Mouse (Mus musculus) liver, embryonic 15.5 days (tissue): ENCODE measurements around the gene Slc16a10. TPM values are rescaled to one million over a fixed set of nuclear protein-coding genes. Genes with fewer than 3 reads are reported as not detected.

Experiments
- ATAC-seq: fragments of 200-750 bp; cut with Nextera tagmentation; 2 replicates; pipeline ENCODE4 v1.8.0; 2017; ENCODE audit warnings: moderate number of reproducible peaks, mild to moderate bottlenecking, moderate library complexity; ENCODE audit not compliant: insufficient read depth
- H3K27ac ChIP-seq: fragments of 300-500 bp; sonication (generic); replicated peaks from 2 replicates; pipeline ENCODE4 v1.5.1; 2015; ENCODE audit warnings: mild to moderate bottlenecking, inconsistent platforms
- H3K27me3 ChIP-seq: fragments of 300-500 bp; sonication (generic); 2 replicates; pipeline ENCODE4 v1.6.1; 2015; ENCODE audit warnings: mild to moderate bottlenecking, inconsistent platforms
- H3K36me3 ChIP-seq: fragments of 300-500 bp; sonication (generic); replicated peaks from 2 replicates; pipeline ENCODE4 v1.6.1; 2015; ENCODE audit warnings: moderate library complexity, mild to moderate bottlenecking, inconsistent platforms
- H3K4me1 ChIP-seq: fragments of 300-500 bp; sonication (generic); replicated peaks from 2 replicates; pipeline ENCODE4 v1.6.1; 2015; ENCODE audit warnings: inconsistent platforms
- H3K4me2 ChIP-seq: fragments of 300-500 bp; sonication (generic); 2 replicates; pipeline ENCODE4 v1.6.1; 2015; ENCODE audit warnings: moderate library complexity, mild to moderate bottlenecking, inconsistent platforms
- H3K4me3 ChIP-seq: fragments of 300-500 bp; sonication (generic); replicated peaks from 2 replicates; pipeline ENCODE4 v1.5.1; 2015; ENCODE audit warnings: mild to moderate bottlenecking, inconsistent platforms
- H3K9ac ChIP-seq: fragments of 300-500 bp; sonication (generic); 2 replicates; pipeline ENCODE4 v1.6.1; 2015; ENCODE audit warnings: moderate library complexity, mild to moderate bottlenecking, inconsistent platforms
- H3K9me3 ChIP-seq: fragments of 300-500 bp; sonication (generic); replicated peaks from 2 replicates; pipeline ENCODE4 v1.6.1; 2016; ENCODE audit warnings: inconsistent platforms
- WGBS: fragments of 180-500 bp; shearing (Covaris S2); methylation state at CpG from one replicate; pipeline ENCODE4 v1.1.7; 2015; ENCODE audit warnings: mixed read lengths; ENCODE audit not compliant: insufficient replicate concordance; 5-methylcytosine and 5-hydroxymethylcytosine counted together
- polyA plus RNA-seq: library from polyadenylated mRNA; unstranded; fragments of >200 nt; fragmentation: Nextera tagmentation; extraction: Ambion mirVana; gene quantifications from 2 replicates; pipeline ENCODE4 v1.2.1, GENCODE M21; 2015

Gene Slc16a10
- 79.2 and 87.6 TPM in 2 replicates for polyA plus RNA-seq

- peak within 1 kb of the TSS; percentile 91 for H3K27ac ChIP-seq
- ATAC-seq: peak; percentile 96
Measured at GRCm38 (mm10) chr10:40141864-40142523, at the start of gene Slc16a10. Gene Slc16a10, minus strand, starts transcription at chr10:40142258.

DNA sequence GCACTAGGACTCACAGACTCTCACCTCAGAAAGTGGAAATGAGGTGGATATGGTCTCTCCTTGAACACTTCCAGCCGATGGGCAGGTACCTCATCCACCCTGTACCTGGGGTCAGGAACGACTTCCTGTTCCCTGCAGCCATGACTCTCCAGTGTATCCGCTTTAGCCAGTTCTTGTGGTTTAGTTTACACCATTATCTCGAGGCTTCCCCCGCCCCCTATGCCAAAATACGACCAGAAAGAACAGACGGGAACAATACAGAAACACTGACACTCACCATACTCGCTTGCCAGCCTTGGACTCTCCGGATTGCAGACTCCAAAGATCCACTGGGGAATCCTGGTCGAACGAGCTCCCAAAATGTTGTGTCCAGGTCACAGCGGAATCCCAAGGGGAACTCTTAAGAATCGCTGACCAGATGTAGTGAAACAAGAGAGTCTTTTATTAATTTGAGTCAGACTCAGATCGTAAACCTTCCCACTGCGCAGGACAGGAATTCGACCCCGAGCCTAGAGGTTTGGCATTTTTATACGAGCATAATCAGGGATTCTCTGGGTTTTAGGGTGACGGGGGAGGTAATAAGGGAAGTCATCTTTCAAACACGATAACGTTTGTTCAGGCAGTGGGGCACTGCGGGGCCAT is 49.4 kb upstream of the Slc16a10 start:
- Histone ChIP-seq H3K9ac (peak overlapping the region; percentile 15; the same call in 1 of the 2 replicates), H3K4me1 (peaks cover 30% of the 10 kb centered on the region), H3K27ac (no peak overlapping the region), H3K27me3 (peaks cover 61% of the 10 kb centered on the region), H3K36me3 (no peaks in the 10 kb centered on the region), H3K9me3 (no peaks in the 10 kb centered on the region), H3K4me3 (peak overlapping the region; percentile 30), H3K4me2 (peak overlapping the region; percentile 60)
- WGBS: 17% methylated on average over 22 of the region's 22 CpGs
- no peak for ATAC-seq

More at GRCm38 (mm10) chr10:40141864-40142523, at the start of gene Slc16a10:
- peak within 1 kb of the TSS; percentile 75 for H3K4me2 ChIP-seq
- no peaks in the 10 kb centered on the region for H3K9me3 ChIP-seq
- peaks cover 25% of the 10 kb centered on the region for H3K36me3 ChIP-seq
- WGBS: under 1% methylated on average over 74 of the region's 76 CpGs
- peak within 1 kb of the TSS; percentile 87 for H3K4me3 ChIP-seq
- H3K4me1 ChIP-seq: peaks cover 69% of the 10 kb centered on the region
- peak within 1 kb of the TSS; percentile 95 for H3K9ac ChIP-seq
- H3K27me3 ChIP-seq: no peaks in the 10 kb centered on the region

DNA sequence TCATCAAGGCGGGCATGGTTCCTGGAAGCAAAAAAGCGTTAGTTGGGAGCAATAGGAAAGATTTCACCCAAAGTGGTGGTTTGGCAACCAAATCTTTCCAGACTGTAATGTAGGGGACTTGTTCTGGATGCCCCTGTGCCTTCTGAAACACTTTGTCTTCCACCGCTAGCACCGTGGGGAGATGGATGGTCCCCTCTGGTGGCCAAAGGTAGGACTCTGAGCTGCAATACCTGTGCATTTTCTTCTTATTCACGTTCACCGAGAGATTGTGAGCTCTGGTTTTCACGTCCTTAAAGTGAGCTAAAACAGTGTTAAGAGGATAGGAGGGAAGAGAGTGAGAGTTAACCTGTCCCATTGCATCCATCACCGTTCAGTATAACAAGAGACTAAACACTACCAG is 48.8 kb upstream of the Slc16a10 start:
- WGBS: 37% methylated on average over 8 of the region's 8 CpGs
- no peak overlapping the region for H3K27ac ChIP-seq
- no peak overlapping the region for H3K4me3 ChIP-seq
- peak overlapping the region; percentile 60 for H3K4me2 ChIP-seq
- H3K27me3 ChIP-seq: peaks cover 61% of the 10 kb centered on the region
- no peaks in the 10 kb centered on the region for H3K9me3 ChIP-seq
- no peak for ATAC-seq
- peaks cover 30% of the 10 kb centered on the region for H3K4me1 ChIP-seq
- H3K36me3 ChIP-seq: no peaks in the 10 kb centered on the region
- no peak overlapping the region for H3K9ac ChIP-seq

DNA sequence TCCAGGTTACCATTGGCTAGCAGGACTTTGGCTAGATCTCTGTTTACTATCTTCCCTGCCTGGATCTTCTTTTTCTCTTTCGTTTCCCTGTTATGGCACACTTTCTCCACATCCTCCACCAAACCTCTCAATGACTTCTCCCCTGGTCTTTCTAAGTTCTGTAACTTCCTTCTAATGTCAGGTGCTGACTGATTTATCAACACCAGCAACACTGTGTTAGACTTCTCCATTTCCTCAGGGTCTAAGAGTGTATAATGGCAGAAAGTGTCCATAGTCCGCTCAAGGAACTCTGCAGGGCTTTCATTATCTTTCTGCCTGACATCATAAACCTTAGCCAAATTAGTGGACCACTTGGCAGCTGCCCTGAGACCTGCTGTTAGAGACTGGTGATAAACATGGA is 47.6 kb upstream of the Slc16a10 start:
- no peak for ATAC-seq
- H3K9me3 ChIP-seq: no peaks in the 10 kb centered on the region
- no peak overlapping the region for H3K27ac ChIP-seq
- H3K9ac ChIP-seq: no peak overlapping the region
- peaks cover 65% of the 10 kb centered on the region for H3K27me3 ChIP-seq
- no peaks in the 10 kb centered on the region for H3K36me3 ChIP-seq
- 23% methylated on average over 2 of the region's 2 CpGs for WGBS
- peaks cover 30% of the 10 kb centered on the region for H3K4me1 ChIP-seq
- H3K4me3 ChIP-seq: no peak overlapping the region
- no peak overlapping the region for H3K4me2 ChIP-seq

GRCm38 (mm10) chr10:40188831-40189230 is 46.8 kb upstream of the Slc16a10 start:
- H3K9ac ChIP-seq: no peak overlapping the region
- ATAC-seq: no peak
- H3K9me3 ChIP-seq: no peaks in the 10 kb centered on the region
- no peak overlapping the region for H3K4me3 ChIP-seq
- H3K4me1 ChIP-seq: peaks cover 30% of the 10 kb centered on the region
- H3K4me2 ChIP-seq: no peak overlapping the region
- peaks cover 63% of the 10 kb centered on the region for H3K27me3 ChIP-seq
- H3K27ac ChIP-seq: no peak overlapping the region
- WGBS: 58% methylated on average over 3 of the region's 3 CpGs
- no peaks in the 10 kb centered on the region for H3K36me3 ChIP-seq

DNA sequence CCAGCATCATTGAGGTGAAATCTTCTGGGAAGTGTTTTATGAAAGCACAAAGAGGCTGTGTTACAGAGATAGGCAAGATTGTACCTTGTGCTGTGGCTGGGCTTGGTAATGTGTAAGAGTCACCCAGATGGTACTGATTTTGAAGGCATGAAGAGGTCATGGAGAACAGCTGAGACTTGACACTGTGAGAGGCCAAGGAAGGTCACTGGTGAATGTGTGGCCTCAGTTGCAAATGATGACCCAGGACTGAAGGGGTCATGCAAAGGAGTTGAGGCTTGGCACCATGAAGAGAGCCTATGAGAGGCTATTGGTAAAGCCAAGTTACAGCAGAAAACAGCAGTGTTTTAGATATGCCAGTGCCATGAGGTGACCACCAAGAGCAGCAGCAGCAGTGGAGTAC is 43.9 kb upstream of the Slc16a10 start:
- Histone ChIP-seq H3K4me3 (no peak overlapping the region), H3K36me3 (no peaks in the 10 kb centered on the region), H3K9ac (no peak overlapping the region), H3K27me3 (peaks cover 38% of the 10 kb centered on the region), H3K4me2 (no peak overlapping the region), H3K27ac (no peak overlapping the region), H3K9me3 (no peaks in the 10 kb centered on the region), H3K4me1 (peaks cover 12% of the 10 kb centered on the region)
- ATAC-seq: no peak

DNA sequence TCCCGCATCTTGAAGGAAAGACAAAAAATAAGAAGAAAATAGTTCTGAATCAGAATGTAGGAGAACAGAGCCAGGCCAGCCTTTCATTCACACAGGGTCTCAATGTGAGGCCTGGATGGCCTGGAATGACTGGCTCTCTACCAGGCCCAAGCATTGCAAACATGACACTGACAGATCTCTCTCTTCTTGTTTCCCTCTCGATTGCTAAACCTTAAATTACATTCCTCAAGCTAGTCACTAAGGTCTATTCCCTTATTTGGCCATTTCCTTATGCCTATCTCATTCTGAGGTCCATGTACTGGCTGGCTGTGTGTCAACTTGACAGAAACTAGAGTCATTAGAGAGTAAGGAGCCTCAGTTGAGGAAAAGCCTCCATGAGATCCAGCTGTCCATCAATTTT is 38.0 kb upstream of the Slc16a10 start:
- Histone ChIP-seq H3K4me3 (no peak overlapping the region), H3K4me1 (peaks cover 8% of the 10 kb centered on the region; the same call in 1 of the 2 replicates), H3K36me3 (no peaks in the 10 kb centered on the region), H3K27ac (no peak overlapping the region), H3K9ac (no peak overlapping the region), H3K9me3 (no peaks in the 10 kb centered on the region), H3K4me2 (no peak overlapping the region), H3K27me3 (peaks cover 4% of the 10 kb centered on the region; the same call in 1 of the 2 replicates)
- ATAC-seq: no peak
- WGBS: 62% methylated on average over 2 of the region's 2 CpGs

- Histone ChIP-seq H3K27ac (no peak overlapping the region), H3K36me3 (no peaks in the 10 kb centered on the region), H3K9ac (no peak overlapping the region), H3K4me3 (no peak overlapping the region), H3K4me1 (peaks cover 8% of the 10 kb centered on the region; the same call in 1 of the 2 replicates), H3K9me3 (no peaks in the 10 kb centered on the region), H3K27me3 (no peaks in the 10 kb centered on the region; the same call in 1 of the 2 replicates), H3K4me2 (no peak overlapping the region)
- ATAC-seq: no peak
- WGBS: 81% methylated on average over 5 of the region's 5 CpGs
Measured at GRCm38 (mm10) chr10:40179142-40179541, 37.1 kb upstream of the Slc16a10 start.

- H3K4me1 ChIP-seq: peaks cover 10% of the 10 kb centered on the region; the same call in 1 of the 2 replicates
- H3K4me2 ChIP-seq: no peak overlapping the region
- H3K27me3 ChIP-seq: no peaks in the 10 kb centered on the region
- WGBS: 42% methylated on average over 6 of the region's 6 CpGs
- no peak overlapping the region for H3K27ac ChIP-seq
- peak; percentile 51; the same call in 1 of the 2 replicates for ATAC-seq
- H3K9ac ChIP-seq: no peak overlapping the region
- no peaks in the 10 kb centered on the region for H3K36me3 ChIP-seq
- no peaks in the 10 kb centered on the region for H3K9me3 ChIP-seq
- no peak overlapping the region for H3K4me3 ChIP-seq
Measured at GRCm38 (mm10) chr10:40177323-40177962, 35.4 kb upstream of the Slc16a10 start.

DNA sequence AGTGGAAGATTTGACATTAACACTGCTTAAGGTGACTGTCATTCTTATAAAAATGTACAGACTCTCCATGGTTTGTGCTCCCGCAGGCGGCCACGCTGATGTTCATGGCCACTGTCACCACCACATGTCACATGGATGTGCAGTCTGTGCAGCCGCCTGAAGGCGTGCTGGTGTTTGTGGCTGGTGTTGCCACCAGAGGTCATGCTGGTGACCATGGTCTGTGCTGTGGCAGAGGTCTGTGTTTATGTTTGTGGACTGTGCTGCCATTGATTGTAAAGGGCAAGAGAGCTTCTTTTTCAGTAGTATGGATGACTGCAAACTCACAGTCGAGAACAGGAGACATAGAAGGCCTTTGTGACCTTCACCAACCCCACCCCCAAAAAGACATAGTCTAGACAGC is 30.1 kb upstream of the Slc16a10 start:
- Histone ChIP-seq H3K27ac (no peak overlapping the region), H3K9ac (no peak overlapping the region), H3K4me3 (no peak overlapping the region), H3K9me3 (no peaks in the 10 kb centered on the region), H3K4me1 (peaks cover 25% of the 10 kb centered on the region; the same call in 1 of the 2 replicates), H3K27me3 (peaks cover 20% of the 10 kb centered on the region; the same call in 1 of the 2 replicates), H3K36me3 (no peaks in the 10 kb centered on the region), H3K4me2 (no peak overlapping the region)
- ATAC-seq: no peak
- 72% methylated on average over 6 of the region's 6 CpGs for WGBS

DNA sequence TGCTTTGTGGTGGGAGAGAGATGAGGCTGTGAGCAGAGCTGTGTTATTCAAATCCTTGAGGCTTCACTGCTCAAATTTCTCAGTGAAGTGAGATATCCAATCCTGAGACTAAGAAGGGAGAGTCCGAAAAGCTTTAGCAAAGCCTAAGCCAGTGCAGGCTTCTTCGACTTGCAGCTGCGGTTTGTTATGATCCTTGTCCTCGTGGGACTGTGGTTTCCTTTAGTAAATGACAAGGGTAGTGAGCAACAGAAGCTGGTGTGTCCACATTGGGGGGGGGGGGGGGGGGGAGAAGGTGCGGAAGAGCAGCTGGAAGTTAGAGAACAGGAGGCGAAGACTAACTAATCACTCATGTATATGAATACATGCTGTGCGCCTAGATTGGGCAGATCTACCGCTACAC is 29.2 kb upstream of the Slc16a10 start:
- peaks cover 25% of the 10 kb centered on the region; the same call in 1 of the 2 replicates for H3K4me1 ChIP-seq
- no peak for ATAC-seq
- H3K36me3 ChIP-seq: no peaks in the 10 kb centered on the region
- no peak overlapping the region for H3K9ac ChIP-seq
- 23% methylated on average over 8 of the region's 8 CpGs for WGBS
- no peaks in the 10 kb centered on the region for H3K9me3 ChIP-seq
- peaks cover 21% of the 10 kb centered on the region for H3K27me3 ChIP-seq
- H3K27ac ChIP-seq: no peak overlapping the region
- no peak overlapping the region for H3K4me2 ChIP-seq
- H3K4me3 ChIP-seq: no peak overlapping the region
